8 mouse cellular contexts compared by ENCODE assay signal in genomic region chr17:56716655-56717362, GRCm38 (mm10). TPM values are rescaled to one million over a fixed set of nuclear protein-coding genes. Genes with fewer than 3 reads are reported as not detected.
A peak's percentile ranks its signal among the peaks of the same experiment; 100 is the strongest.
DNase-seq lines count a peak whose midpoint lies in the region; ATAC-seq and TF ChIP-seq lines count a peak whose summit lies in the region.

No protein-coding gene starts in this region.

- peak overlapping the region; percentile 74 for H3K4me2 ChIP-seq in forebrain, embryonic 15.5 days (replicated peaks)

- in situ Hi-C loops in ES-E14 (cut with MboI; ENCODE audit: low sequenced_read_pairs in 2 of 2, unreplicated experiment in 2 of 2) = no loop called here

- H3K9me3 ChIP-seq in ES-E14 (ENCODE audit: control insufficient read depth, insufficient read depth, low read depth, low read length) = no peaks in the 10 kb centered on the region
- no peaks in the 10 kb centered on the region for H3K9me3 ChIP-seq in forebrain, embryonic 15.5 days

- DNase-seq in ES-E14 (ENCODE audit: low read depth, low spot score) = peak; percentile 99
- DNase-seq in cerebellum, adult 11-12 months = peak; percentile 97
- DNase-seq in heart, postnatal 25 days (ENCODE audit: low spot score) = peak; percentile 95
- peak; percentile 96 to 98 for DNase-seq in layer of hippocampus, adult 18-20 months (ENCODE audit: low spot score in 2 of 2)
- DNase-seq in lung, adult 2 months = peak; percentile 97
- peak; percentile 94 to 97 for DNase-seq in thymus, adult 18-20 months

- peak overlapping the region; percentile 89 for H3K9ac ChIP-seq in ES-E14 (ENCODE audit: insufficient read depth, low read depth, low read length, poor library complexity, severe bottlenecking)
- H3K9ac ChIP-seq in forebrain, embryonic 15.5 days (replicated peaks) = peak overlapping the region; percentile 93

- WGBS in forebrain, embryonic 15.5 days = under 1% methylated on average over 55 of the region's 55 CpGs
- under 1% methylated on average over 55 of the region's 55 CpGs for WGBS in lung, adult 2 months

- peak; percentile 89; the same call in 1 of the 2 replicates for TF ChIP-seq POLR2A in lung, adult 2 months (IDR thresholded peaks at IDR 0.05; ENCODE audit: borderline replicate concordance, extremely low read depth, low read depth, low read length)

- peak; percentile 93 for ATAC-seq in forebrain, embryonic 15.5 days (replicated peaks)
- ATAC-seq in neutrophil, adult 5-6 weeks (ENCODE audit: extremely low read depth, insufficient number of reproducible peaks, low FRiP score, poor library complexity, severe bottlenecking) = peak; percentile 82

- H3K36me3 ChIP-seq in ES-E14 (ENCODE audit: control insufficient read depth, insufficient read depth, low read length, poor library complexity, severe bottlenecking) = peaks cover 20% of the 10 kb centered on the region
- H3K36me3 ChIP-seq in forebrain, embryonic 15.5 days = peaks cover 15% of the 10 kb centered on the region

- H3K27me3 ChIP-seq in forebrain, embryonic 15.5 days = no peaks in the 10 kb centered on the region

- intact Hi-C loops in heart, postnatal 25 days (cut with DNase I) = no loop called here

- peak overlapping the region; percentile 26 for H3K27ac ChIP-seq in ES-E14 (ENCODE audit: insufficient read depth, low read depth, low read length, poor library complexity, severe bottlenecking)
- H3K27ac ChIP-seq in forebrain, embryonic 15.5 days (replicated peaks) = peak overlapping the region; percentile 85

- no peak for TF ChIP-seq CTCF in lung, adult 2 months (IDR thresholded peaks at IDR 0.05; ENCODE audit: insufficient read depth, low read length)

- H3K4me3 ChIP-seq in ES-E14 (ENCODE audit: insufficient read depth in 1 of 2, low read depth in 1 of 2, low read length in 2 of 2, poor library complexity in 1 of 2, severe bottlenecking in 1 of 2) = peak overlapping the region; percentile 94 to 96
- peak overlapping the region; percentile 75 for H3K4me3 ChIP-seq in forebrain, embryonic 15.5 days
- H3K4me3 ChIP-seq in lung, adult 2 months (replicated peaks; ENCODE audit: extremely low read depth, low read depth, low read length) = peak overlapping the region; percentile 86

- peaks cover 0 to 9% of the 10 kb centered on the region in 2 experiments; a peak in 2 of 4 replicates for H3K4me1 ChIP-seq in ES-E14 (ENCODE audit: control insufficient read depth in 2 of 2, insufficient read depth in 2 of 2, low read length in 2 of 2, poor library complexity in 1 of 2)
- peaks cover 28% of the 10 kb centered on the region for H3K4me1 ChIP-seq in forebrain, embryonic 15.5 days
- peaks cover 2% of the 10 kb centered on the region; the same call in 1 of the 2 replicates for H3K4me1 ChIP-seq in lung, adult 2 months (ENCODE audit: control insufficient read depth, insufficient read depth, low read length)

TF ChIP-seq in ES-E14, 5 proteins besides CTCF, POLR2A, EP300 and RAD21:
- TF ChIP-seq MAFK (IDR thresholded peaks at IDR 0.05; ENCODE audit: insufficient read depth, low read depth, low read length) (no peak), CHD2 (IDR thresholded peaks at IDR 0.05; ENCODE audit: low read depth, low read length) (no peak), ZC3H11A (IDR thresholded peaks at IDR 0.05; ENCODE audit: borderline replicate concordance, low read depth, low read length) (no peak), ZNF384 (IDR thresholded peaks at IDR 0.05; ENCODE audit: low read depth, low read length) (no peak), HCFC1 (IDR thresholded peaks at IDR 0.05; ENCODE audit: borderline replicate concordance, insufficient read depth, low read length) (no peak)

RNA-seq across cellular contexts. Expression of gene Ndufa11, which starts 0.8 kb away (rescaled TPM):
- 484 and 561 TPM in 2 replicates for total RNA-seq in ES-E14 (2012; rRNA removed)
- 425 and 444 TPM in 2 replicates for polyA plus RNA-seq in forebrain, embryonic 15.5 days (2015; fragmentation: Nextera tagmentation; extraction: Ambion mirVana)
- 100 to 1,000 TPM; 913 to 934 TPM for total RNA-seq in heart, postnatal 25 days (2021)
- 100 to 1,000 TPM; 213 to 228 TPM for total RNA-seq in layer of hippocampus, adult 18-20 months (2021)
- 348 and 393 TPM in 2 replicates for polyA plus RNA-seq in lung, adult 2 months (2012; rRNA removed)
- 31.2 and 33.6 TPM in 2 replicates for total RNA-seq in neutrophil, adult 5-6 weeks (2017)

RNA-seq across cellular contexts. Expression of gene Vmac, which starts 1.0 kb away (rescaled TPM):
- total RNA-seq in ES-E14 (2012; rRNA removed) = 7.7 and 8.4 TPM in 2 replicates
- 18.4 and 20.3 TPM in 2 replicates for polyA plus RNA-seq in forebrain, embryonic 15.5 days (2015; fragmentation: Nextera tagmentation; extraction: Ambion mirVana)
- 1 to 10 TPM; 5.0 to 5.2 TPM for total RNA-seq in heart, postnatal 25 days (2021)
- total RNA-seq in layer of hippocampus, adult 18-20 months (2021) = 10 to 100 TPM in 1 of 2 experiments, 1 to 10 TPM in 1; 9.6 to 10.2 TPM
- polyA plus RNA-seq in lung, adult 2 months (2012; rRNA removed) = 31.9 and 32.4 TPM in 2 replicates
- total RNA-seq in neutrophil, adult 5-6 weeks (2017) = 10.7 and 10.8 TPM in 2 replicates

RNA-seq across cellular contexts. Expression of gene Nrtn, which starts 40.5 kb away (rescaled TPM):
- 8.4 and 17.7 TPM in 2 replicates for total RNA-seq in ES-E14 (2012; rRNA removed)
- polyA plus RNA-seq in forebrain, embryonic 15.5 days (2015; fragmentation: Nextera tagmentation; extraction: Ambion mirVana) = 0.97 and 1.2 TPM in 2 replicates
- total RNA-seq in heart, postnatal 25 days (2021) = 10 to 100 TPM; 25.7 to 28.8 TPM
- 1 to 10 TPM; 1.6 to 3.4 TPM for total RNA-seq in layer of hippocampus, adult 18-20 months (2021)
- 17.3 and 23.2 TPM in 2 replicates for polyA plus RNA-seq in lung, adult 2 months (2012; rRNA removed)
- not detected in 2 replicates for total RNA-seq in neutrophil, adult 5-6 weeks (2017)

RNA-seq across cellular contexts. Expression of gene Ranbp3, which starts 43.7 kb away (rescaled TPM):
- total RNA-seq in ES-E14 (2012; rRNA removed) = 133 and 146 TPM in 2 replicates
- 114 and 115 TPM in 2 replicates for polyA plus RNA-seq in forebrain, embryonic 15.5 days (2015; fragmentation: Nextera tagmentation; extraction: Ambion mirVana)
- 10 to 100 TPM; 35.7 to 37.5 TPM for total RNA-seq in heart, postnatal 25 days (2021)
- 10 to 100 TPM; 87.2 to 89.0 TPM for total RNA-seq in layer of hippocampus, adult 18-20 months (2021)
- 69.0 and 74.2 TPM in 2 replicates for polyA plus RNA-seq in lung, adult 2 months (2012; rRNA removed)
- 64.5 and 65.3 TPM in 2 replicates for total RNA-seq in neutrophil, adult 5-6 weeks (2017)

RNA-seq across cellular contexts. Expression of gene Dus3l, which starts 47.7 kb away (rescaled TPM):
- total RNA-seq in ES-E14 (2012; rRNA removed) = 70.2 and 108 TPM in 2 replicates
- 72.1 and 74.3 TPM in 2 replicates for polyA plus RNA-seq in forebrain, embryonic 15.5 days (2015; fragmentation: Nextera tagmentation; extraction: Ambion mirVana)
- 10 to 100 TPM; 18.3 to 18.8 TPM for total RNA-seq in heart, postnatal 25 days (2021)
- 10 to 100 TPM; 63.4 to 68.8 TPM for total RNA-seq in layer of hippocampus, adult 18-20 months (2021)
- polyA plus RNA-seq in lung, adult 2 months (2012; rRNA removed) = 81.7 and 84.5 TPM in 2 replicates
- 25.9 and 27.0 TPM in 2 replicates for total RNA-seq in neutrophil, adult 5-6 weeks (2017)

Comparison
In these comparisons a context has a peak if more than half of its experiments do, and no peak if none do; other contexts are left out.
1. Peak in every context shown above with its lines: DNase-seq, ATAC-seq, H3K4me3 ChIP-seq and H3K27ac ChIP-seq.